Mouse (Mus musculus) mature B cell (primary cell): ENCODE measurements around the gene Clec4g.
"Not testable (repeated sequence)": the region's sequence is repeated elsewhere in the genome, so short reads cannot be mapped to it uniquely, and the experiment has no call there.

Source experiments
- in situ Hi-C: fragments of 300-500 bp; cut with MboI; formaldehyde crosslinking; loops from 2 replicates; pipeline ENCODE4 v1.14.3; 2019

Gene Clec4g

GRCm38 (mm10) chr8:3720551-3720950, at the start of gene Clec4g:
TSS of gene Clec4g (minus strand) at chr8:3720651.
- in situ Hi-C loops, result no loop called here

DNA sequence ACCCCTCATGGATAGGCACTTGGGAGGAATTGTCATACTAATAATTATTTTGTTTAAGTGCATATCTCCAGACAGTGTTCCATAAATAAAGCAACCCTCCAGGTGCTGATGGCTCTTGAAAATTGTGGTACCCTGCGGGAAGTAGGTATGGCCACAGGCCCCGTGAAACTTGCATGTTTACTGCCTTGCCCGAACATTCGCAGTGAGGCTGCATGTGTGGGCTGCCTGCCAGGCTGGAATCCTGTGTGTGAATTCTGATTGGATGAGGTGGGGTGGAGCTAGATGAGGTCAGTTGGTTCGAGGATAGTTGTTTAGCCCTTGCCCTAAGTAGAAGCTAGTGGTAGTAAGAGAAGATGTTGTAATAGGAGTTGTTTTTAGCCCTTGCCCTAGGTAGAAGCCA, 48.2 kb upstream of the Clec4g start:
- in situ Hi-C loops, result not testable (repeated sequence)

- in situ Hi-C loops, result no loop called here
Observed at GRCm38 (mm10) chr8:3754261-3754850, 33.9 kb upstream of the Clec4g start.

GRCm38 (mm10) chr8:3748761-3749160, 28.3 kb upstream of the Clec4g start, which contains the start of gene Cd209a:
TSS of gene Cd209a (minus strand) at chr8:3748984.
- in situ Hi-C loops, result no loop called here

DNA sequence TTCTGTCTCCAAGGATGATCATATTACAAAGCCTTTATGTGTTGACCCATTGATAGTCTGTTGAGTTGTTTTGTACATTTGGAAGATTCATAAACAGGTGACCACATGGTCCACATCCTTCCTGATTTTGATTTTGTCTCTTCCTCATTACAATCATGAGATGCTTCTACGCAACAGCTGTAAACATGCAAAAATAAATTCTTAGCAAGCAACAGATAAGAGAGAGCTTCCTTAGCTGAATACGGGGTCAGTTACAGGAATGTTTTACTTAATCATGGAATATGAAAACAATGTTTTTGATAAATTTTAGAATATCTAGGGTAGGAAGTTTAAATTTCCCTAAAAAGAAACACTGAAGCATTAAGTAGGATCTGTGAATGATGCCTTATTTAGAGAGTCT, 16.5 kb upstream of the Clec4g start:
- in situ Hi-C loops, result no loop called here

DNA sequence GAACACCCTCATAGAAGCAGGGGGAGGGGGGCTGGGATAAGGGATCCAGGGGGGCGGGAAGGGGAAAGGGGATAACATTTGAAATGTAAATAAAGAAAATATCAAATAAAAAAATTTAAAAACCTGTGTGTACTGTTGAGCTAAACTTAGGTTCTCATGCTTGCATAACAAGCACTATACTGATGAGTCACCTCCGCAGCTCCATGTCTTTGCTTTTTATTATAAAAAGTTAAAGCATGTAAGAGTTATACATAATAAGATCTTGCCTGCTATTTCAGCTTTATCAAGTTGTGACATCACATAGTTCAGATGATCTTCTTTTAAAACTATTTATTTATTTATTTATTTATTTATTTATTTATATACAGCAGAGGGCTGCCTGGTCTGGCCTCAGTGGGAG, 15.1 kb upstream of the Clec4g start:
- in situ Hi-C loops, result no loop called here

GRCm38 (mm10) chr8:3734084-3734483, 13.6 kb upstream of the Clec4g start:
- in situ Hi-C loops, result no loop called here

- in situ Hi-C loops, result no loop called here
Observed at GRCm38 (mm10) chr8:3721041-3721440, 590 bp upstream of the Clec4g start.

DNA sequence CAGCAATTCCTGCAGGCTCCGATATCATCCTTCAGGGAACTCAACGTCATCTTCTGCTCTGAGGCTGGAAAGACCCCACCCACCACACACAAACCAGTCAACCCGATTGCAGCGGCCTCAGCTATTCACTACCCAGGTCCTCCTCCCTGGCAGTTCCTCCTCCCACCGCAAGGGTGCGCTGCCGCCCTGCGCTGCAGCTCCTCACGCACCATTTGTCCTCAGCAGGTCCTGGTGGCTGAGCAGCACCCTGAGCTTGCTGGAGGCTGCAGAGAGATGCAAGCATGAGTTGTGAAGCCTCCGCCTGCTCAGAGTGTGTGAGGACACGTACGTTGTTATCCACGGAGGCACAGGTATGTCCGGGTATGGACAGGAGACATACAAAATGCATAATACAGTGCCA, 1.9 kb downstream of the Clec4g start:
- in situ Hi-C loops, result no loop called here

DNA sequence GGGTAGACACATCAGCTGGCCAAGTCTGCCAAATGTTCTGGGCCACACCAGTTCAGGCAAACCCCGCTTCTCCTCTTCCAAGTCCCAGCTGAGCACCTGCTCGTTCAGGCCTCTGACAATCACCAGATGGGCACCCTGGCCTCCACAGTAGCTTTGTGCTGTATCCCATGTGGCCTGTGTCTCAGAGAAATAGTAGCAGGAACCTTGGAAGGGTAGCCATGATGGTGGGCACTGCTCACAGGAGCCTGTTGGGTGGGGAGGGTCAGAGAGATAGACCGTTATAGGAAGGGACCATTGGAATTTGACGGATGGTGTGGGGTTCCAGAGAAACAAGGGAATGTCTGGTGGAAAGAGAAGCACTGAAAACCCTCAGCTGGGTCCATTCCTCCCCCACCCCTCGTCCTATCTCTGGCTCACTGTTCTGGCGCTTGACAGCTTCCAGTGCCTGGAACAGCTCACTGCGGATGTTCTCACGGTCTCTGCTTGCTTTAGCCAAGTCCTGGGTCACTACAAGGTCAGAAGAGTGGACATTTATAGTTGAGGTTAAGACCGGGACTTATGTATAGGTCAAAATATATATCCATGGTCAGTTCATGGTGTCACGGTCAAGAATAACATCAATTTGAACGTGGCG, 3.0 kb downstream of the Clec4g start:
- in situ Hi-C loops, result no loop called here

DNA sequence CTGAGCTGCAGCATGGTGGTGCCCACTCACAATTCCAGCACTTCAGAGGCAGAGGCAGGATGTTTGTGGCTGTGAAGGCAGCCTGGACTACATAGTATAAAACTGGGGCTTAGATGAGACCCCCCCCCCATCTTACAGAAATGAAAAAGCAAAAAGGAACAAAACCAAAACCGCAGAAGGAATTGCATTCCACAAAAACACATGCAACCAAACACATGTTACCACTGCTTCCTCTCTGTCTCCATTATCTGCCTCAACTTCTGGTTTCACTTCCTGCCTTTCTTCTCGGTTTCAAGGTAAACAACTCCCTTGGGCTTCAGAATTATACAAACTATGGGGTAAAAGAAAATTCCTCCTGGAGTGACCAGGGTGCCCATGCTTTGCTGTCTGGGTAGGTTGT, 8.8 kb downstream of the Clec4g start:
- in situ Hi-C loops, result no loop called here

GRCm38 (mm10) chr8:3710312-3710711, 10.1 kb downstream of the Clec4g start:
- in situ Hi-C loops, result no loop called here

GRCm38 (mm10) chr8:3707611-3708010, 12.8 kb downstream of the Clec4g start:
- in situ Hi-C loops, result loop anchor here (10.0 kb wide), 1 partner anchor 247 kb away; the partner anchor contains the start of gene Cd209c

GRCm38 (mm10) chr8:3705711-3706110, 14.7 kb downstream of the Clec4g start:
- in situ Hi-C loops, result loop anchor here (10.0 kb wide), 1 partner anchor 249 kb away; the partner anchor contains the start of gene Cd209c

DNA sequence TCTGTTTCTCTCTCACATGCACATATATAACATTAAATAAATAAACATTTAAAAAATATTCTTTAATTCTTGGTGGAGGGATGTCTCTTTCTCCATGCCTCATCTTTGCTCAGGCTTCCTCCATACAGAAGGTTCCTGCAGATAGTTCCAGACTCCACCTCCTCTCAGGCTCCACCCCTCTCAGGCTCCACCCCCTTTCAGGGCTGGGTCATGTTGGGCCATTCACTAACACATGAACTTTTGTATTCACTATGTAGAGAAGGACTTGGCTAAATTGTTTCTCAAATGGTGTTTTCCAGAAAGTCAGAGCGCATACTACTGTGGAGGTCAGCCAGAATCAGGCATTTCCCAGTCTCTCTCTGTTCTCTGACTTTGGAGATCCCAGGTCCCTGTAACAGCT, 19.0 kb downstream of the Clec4g start:
- in situ Hi-C loops, result loop anchor here (10.0 kb wide), 1 partner anchor 253 kb away; the partner anchor contains the start of gene Cd209c

DNA sequence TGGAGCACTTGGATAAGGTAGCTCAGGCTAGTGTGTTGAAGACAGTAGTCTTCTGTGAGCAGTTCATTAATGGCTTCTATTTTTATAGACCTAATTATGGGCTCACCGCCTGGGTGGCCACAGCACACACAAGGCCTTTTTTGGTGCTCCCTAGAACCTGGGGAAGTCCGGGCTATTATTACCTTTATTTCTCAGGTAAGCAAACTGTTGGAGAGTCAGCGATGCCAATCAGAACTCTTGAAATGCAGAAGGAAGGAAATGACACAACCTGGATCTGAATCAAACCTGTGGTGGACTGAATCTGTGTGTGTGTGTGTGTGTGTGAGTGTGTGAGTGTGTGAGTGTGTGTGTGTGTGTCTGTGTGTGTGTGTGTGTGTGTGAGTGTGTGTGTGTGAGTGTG, 26.3 kb downstream of the Clec4g start, which contains the start of gene Fcer2a:
TSS of gene Fcer2a (minus strand) at position 55 of the 400 bp plus-strand sequence.
- in situ Hi-C loops, result no loop called here

DNA sequence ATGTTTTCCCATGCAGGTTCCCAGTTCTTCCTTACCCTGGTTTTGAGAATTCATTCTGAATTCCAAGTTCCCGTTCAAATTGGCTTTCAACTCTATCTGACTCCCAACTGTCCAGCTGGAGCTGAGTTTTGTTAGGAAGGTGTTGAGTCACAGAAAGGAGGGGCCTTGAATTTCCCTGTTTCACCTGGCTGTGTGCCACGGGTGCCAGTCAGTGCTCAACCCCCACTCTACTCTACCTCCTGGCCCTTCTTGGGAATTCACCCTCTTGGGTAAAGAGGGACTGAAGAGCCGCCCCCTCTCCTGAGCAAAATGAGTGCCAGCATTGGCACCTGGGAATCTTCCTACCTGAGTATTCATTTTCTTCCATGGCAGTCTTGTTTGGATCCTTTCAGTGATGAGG, 29.7 kb downstream of the Clec4g start:
- in situ Hi-C loops, result no loop called here

GRCm38 (mm10) chr8:3687537-3687936, 32.9 kb downstream of the Clec4g start:
- in situ Hi-C loops, result no loop called here

DNA sequence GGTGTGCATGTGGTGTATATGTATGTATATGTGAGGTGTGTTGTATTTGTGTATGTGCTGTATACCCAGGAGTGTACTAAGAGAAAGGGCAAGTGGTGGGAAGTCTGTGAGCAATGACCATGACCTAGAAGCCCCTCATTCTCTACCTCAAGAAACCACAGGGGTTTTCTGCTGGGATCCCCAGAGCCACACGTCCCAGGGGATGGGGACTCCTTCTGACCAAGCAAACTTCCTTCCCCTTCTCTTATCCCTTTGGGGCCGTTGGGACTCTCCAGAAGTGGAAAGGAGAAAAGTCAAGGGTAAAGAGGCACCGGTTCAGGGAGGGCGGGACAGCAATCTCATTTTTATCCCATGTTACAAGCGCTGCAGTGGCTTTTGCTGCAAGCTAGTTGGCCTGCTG, 35.0 kb downstream of the Clec4g start:
- in situ Hi-C loops, result no loop called here

DNA sequence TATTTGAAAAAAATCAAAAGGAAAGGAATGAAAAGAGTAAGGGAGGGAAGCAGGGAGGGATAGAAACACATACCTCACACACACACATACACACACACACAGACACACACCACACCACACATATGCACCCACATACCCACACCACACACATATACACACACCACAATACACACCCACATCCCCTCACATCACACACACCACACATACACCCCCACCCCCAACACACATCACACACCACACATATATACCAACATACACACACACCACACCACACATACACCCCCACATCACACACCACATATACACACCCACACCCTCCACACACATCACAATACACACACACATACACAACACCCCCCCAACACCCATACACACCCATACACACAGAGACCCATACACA, 35.9 kb downstream of the Clec4g start:
- in situ Hi-C loops, result no loop called here

- in situ Hi-C loops, result no loop called here
Observed at GRCm38 (mm10) chr8:3683408-3684176, 36.9 kb downstream of the Clec4g start.

- in situ Hi-C loops, result no loop called here
Observed at GRCm38 (mm10) chr8:3682435-3682834, 38.0 kb downstream of the Clec4g start.

GRCm38 (mm10) chr8:3679656-3680055, 40.8 kb downstream of the Clec4g start:
- in situ Hi-C loops, result no loop called here
